Mouse (Mus musculus): ENCODE data around the gene Plekhn1.
A peak's percentile ranks its signal among the peaks of the same experiment; 100 is the strongest.

The Plekhn1 gene

GRCm38 (mm10) chr4:156213134-156213533, 21.5 kb downstream of the Plekhn1 start:
- no peak for DNase-seq

GRCm38 (mm10) chr4:156209963-156210635, 24.6 kb downstream of the Plekhn1 start:
- no peak for DNase-seq

DNA sequence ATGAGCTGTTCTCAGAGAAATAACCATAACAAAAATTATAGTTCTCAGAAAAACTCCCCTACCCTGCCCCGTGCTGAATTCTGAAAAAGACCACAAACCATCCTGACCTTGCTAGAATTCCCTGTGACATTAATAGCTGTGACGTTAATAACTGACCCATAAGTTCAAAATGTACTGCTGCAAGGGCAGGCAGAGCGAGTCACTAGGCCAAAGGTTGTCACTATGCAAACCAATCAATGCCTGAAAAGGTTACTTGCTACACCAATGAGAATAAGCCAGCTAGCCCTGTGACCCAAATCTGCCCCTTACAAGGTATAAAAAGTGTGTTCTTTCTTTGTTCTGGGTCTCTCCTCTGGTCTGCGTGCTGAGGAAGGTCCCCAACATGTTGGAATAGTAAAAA, 25.8 kb downstream of the Plekhn1 start:
- DNase-seq, result no peak

- no peak for DNase-seq
Observed at GRCm38 (mm10) chr4:156203413-156204131, 31.1 kb downstream of the Plekhn1 start.

DNA sequence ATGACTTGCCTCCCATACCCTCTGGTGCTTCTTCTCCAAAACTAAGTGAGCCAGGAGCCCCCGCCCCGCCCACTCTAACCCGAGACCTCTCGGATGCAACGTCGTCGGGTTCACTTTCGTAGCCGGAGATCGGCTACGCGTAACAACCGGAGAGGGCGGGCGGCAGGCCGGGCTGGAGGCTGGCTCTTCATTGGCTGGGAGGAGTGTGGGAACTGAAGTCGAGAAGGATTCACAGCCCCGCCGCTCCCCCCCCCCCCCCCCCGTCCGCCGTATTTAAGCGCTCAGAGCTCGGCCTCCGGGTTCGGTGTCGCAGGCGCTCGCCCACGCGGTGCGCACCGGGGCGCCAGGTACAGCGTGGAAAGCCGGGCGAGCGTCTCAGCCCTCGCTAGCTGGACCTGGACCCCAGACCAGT, 31.6 kb downstream of the Plekhn1 start, which contains the start of gene AW011738:
TSS of gene AW011738 (plus strand) at position 304 of the 412 bp plus-strand sequence.
- DNase-seq, result peak; percentile 56

DNA sequence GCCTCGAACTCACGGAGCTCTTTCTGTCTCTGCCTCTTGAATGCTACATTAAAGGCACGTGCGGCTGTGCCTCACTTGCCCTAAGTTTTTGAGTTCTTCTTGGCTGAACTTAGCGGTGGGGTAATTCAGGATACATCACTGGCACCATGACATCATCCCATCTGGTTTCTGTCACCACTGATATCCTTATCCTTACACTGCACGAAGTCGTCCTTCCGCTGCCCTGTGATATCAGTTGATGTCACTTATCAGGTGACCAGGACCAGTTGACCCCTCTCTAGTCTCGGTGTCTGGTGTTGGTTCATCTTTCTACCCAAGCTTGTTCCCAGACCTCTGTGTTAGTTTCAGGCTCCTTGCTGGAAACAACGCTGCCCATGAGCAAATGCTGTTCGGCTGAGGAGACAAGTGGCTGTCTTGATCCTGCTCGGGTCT, 32.2 kb downstream of the Plekhn1 start:
- DNase-seq, result no peak

GRCm38 (mm10) chr4:156200623-156201475, 33.8 kb downstream of the Plekhn1 start, which contains the start of gene Isg15:
Gene Isg15, minus strand, starts transcription at chr4:156200818.
- peak; percentile 54 for DNase-seq

DNA sequence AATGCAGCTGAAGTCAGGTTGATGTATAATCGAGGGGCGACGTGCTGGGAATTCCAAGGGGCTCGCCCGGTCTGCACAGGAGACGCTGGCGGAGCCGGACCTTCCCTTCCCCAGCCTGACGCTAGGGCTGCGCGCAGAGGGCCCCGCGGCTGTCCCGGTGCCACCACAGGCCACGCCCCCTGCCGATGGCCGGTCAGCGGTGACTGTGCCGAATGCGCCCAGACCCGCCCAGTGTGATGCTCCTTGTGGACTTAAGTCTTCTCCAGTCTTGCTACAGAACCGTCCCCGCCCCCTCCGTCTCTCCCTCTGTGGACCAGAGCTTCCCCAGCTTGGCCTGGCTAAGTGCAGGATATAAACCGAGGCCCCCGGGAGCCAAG, 36.8 kb downstream of the Plekhn1 start:
- DNase-seq, result peak; percentile 92

- DNase-seq, result peak; percentile 62
Observed at GRCm38 (mm10) chr4:156197131-156197828, 37.4 kb downstream of the Plekhn1 start, which contains the start of gene Agrn. Gene Agrn, minus strand, starts transcription at chr4:156197488.

GRCm38 (mm10) chr4:156195927-156196870, 38.5 kb downstream of the Plekhn1 start:
- peak; percentile 64 for DNase-seq

- DNase-seq, result no peak
Observed at GRCm38 (mm10) chr4:156194346-156194745, 40.3 kb downstream of the Plekhn1 start.

GRCm38 (mm10) chr4:156193906-156194305, 40.8 kb downstream of the Plekhn1 start:
- DNase-seq, result peak; percentile 61

DNA sequence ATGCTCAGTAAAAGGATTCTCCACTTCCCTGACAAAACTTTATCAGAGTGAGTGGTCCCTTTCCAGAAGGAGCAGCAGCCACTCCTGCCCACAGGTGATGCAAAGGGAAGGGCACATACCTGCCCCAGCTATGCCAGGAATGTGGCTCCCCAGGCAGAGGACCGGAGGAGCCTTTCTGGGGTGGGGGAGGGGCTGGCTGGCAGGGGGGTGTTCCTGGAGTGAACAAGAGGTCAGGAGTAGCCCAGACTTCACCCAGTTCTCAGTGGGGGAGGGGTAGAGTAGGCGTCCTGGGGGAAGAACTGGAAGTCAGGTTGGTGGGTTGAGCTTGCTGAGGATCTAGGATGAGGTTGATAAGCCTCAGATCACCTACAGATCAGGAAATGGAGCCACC, 41.5 kb downstream of the Plekhn1 start:
- DNase-seq, result peak; percentile 64

- peak; percentile 89 for DNase-seq
Observed at GRCm38 (mm10) chr4:156192421-156193199, 42.0 kb downstream of the Plekhn1 start.

- DNase-seq, result peak; percentile 72
Observed at GRCm38 (mm10) chr4:156188811-156189323, 45.8 kb downstream of the Plekhn1 start.

DNA sequence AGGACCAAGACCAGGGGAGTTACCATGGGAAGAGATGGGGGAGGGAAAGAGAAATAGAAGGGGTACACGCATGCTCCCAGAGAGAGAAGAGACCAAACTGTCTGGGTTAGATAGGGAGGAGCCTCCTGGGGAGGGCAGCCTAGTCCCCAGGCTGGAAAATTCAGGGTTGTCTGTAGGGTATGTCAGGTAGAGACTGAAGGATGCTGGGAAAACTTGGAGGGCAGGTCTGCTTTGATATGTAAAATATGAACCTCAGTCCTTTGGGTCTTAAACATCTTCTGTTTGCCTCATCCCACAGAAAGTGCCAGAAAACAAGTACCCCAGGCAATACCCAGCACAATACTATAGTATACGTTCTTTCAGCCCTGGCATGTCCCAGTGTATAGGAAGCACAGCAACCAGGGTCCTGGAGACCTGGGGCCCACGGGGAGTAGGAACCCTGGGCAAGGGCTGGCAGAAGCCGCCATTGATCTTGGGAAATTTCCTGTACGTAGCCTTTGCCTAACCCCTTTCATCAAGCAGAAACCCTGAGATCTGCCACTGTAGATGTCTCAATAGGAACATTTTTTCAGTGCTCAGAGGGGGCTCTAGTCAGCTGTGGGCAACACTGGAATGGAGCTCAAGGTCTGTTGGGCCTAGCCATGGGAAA, 46.4 kb downstream of the Plekhn1 start:
- no peak for DNase-seq

- no peak for DNase-seq
Observed at GRCm38 (mm10) chr4:156185950-156186850, 48.5 kb downstream of the Plekhn1 start.

DNA sequence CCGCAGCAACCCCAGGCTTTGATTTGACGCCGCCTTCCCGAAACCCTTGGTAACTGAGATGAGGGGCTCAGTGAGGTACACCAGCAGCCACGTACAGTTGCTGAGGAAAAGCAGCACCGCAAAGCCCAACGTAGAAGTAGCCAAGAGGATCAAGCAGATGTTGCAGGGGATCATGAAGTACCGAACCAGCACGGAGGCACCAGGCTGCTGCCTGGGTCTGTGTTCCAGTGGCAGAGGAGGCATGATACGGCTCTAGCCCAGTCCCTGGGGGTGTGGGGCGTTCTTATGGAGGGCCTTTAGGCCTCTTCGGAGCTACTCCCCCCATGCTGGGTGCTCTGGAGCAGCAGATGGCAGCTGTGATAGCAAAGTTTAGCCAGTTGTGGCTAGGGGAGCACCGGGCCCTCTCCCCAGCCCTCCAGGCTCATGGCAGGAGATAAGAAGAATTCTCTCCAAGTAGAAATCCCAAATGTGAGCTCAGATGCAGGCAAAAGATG, 49.2 kb downstream of the Plekhn1 start:
- no peak for DNase-seq

Measured in kidney, adult 9 months (tissue).